Mouse (Mus musculus): ENCODE measurements around the gene Sel1l3. TPM values are rescaled to one million over a fixed set of nuclear protein-coding genes. Genes with fewer than 3 reads are reported as not detected.

Gene Sel1l3
- polyA plus RNA-seq, 1 experiment from 2014 or later: 11.1 TPM

DNA sequence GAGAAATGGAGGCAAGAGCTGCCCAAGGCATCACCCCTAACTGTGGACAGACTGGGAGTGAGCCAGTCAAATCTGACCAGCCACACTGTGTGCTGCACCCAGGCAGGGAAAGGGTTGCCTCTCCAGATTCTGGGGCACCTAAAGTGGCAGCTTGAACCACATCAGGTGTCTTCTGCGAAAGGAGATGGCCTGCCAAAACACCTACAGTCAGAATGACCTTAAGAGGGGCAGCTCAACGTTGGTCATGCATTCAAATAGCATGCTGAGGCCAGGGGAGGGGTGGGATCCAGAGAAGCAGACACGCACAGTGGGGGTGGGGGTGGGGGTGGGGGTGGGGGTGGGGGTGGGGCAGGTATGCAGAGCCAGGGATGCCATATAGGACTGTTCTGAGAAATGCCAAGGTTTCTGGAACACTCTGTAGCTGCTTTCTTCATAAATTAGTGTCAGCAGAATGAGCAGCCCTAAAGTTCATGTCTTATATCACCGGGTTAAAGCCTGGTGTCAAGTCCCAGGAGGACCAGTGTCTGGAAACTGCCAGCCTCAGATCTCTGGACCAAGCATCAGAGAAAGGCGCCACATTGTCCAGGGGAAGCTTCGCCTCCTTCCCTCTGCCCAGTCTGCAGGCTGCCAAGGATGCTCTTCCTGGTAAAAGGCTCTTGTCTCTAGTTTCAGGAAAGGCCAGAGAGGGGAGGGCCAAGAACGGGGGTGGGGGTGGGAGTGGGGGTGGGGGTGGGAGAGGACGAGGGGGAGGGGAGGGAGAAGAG lies 65.4 kb downstream of the Sel1l3 start:
- H3K27ac ChIP-seq (ENCODE audit: low read depth): no peak overlapping the region
- H3K9me3 ChIP-seq (ENCODE audit: control insufficient read depth, low read length): no peaks in the 10 kb centered on the region
- ATAC-seq (replicated peaks; ENCODE audit: low FRiP score, low TSS enrichment, low read depth): no peak; the same call in 1 of the 2 replicates
- no peak overlapping the region for H3K4me2 ChIP-seq (ENCODE audit: low read length)
- H3K4me3 ChIP-seq (ENCODE audit: low read depth, low read length): no peak overlapping the region
- H3K27me3 ChIP-seq (replicated peaks; ENCODE audit: control insufficient read depth, insufficient read depth, low read length): no peaks in the 10 kb centered on the region
- no peak overlapping the region for H3K9ac ChIP-seq (ENCODE audit: low read length)
- no peaks in the 10 kb centered on the region; the same call in 1 of the 2 replicates for H3K4me1 ChIP-seq (replicated peaks; ENCODE audit: control insufficient read depth, insufficient read depth, low read length)
- 37% methylated on average over 8 of the region's 8 CpGs for WGBS
- no peaks in the 10 kb centered on the region for H3K36me3 ChIP-seq (ENCODE audit: control insufficient read depth, insufficient read depth, low read length)
- no peak for DNase-seq (ENCODE audit: low spot score)

DNA sequence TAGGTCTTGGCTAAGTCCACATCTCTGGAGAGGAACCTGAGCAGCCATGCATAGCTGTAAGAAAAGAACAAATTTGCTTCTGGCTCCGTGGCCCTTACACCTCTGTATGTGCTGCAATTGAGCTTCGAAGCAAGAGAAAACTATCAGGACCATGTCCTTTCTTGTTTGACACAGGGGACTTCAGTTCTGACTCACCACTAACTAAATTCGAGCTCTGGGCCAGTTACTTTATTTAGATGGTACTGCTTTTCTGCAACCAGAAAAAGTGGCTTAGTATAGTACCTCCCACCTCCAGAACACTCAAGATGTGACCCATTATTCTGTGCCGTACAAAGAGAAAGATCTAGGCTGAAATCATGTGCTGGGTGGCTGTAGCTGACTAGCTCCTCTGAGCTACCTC lies 66.3 kb downstream of the Sel1l3 start:
- no peak overlapping the region for H3K4me2 ChIP-seq (ENCODE audit: low read length)
- no peak overlapping the region for H3K9ac ChIP-seq (ENCODE audit: low read length)
- WGBS: 87% methylated on average over 4 of the region's 4 CpGs
- H3K4me1 ChIP-seq (replicated peaks; ENCODE audit: control insufficient read depth, insufficient read depth, low read length): no peaks in the 10 kb centered on the region; the same call in 1 of the 2 replicates
- no peak overlapping the region for H3K4me3 ChIP-seq (ENCODE audit: low read depth, low read length)
- H3K27ac ChIP-seq (ENCODE audit: low read depth): no peak overlapping the region
- no peaks in the 10 kb centered on the region for H3K9me3 ChIP-seq (ENCODE audit: control insufficient read depth, low read length)
- no peaks in the 10 kb centered on the region for H3K36me3 ChIP-seq (ENCODE audit: control insufficient read depth, insufficient read depth, low read length)
- H3K27me3 ChIP-seq (replicated peaks; ENCODE audit: control insufficient read depth, insufficient read depth, low read length): no peaks in the 10 kb centered on the region
- no peak for DNase-seq (ENCODE audit: low spot score)
- ATAC-seq (replicated peaks; ENCODE audit: low FRiP score, low TSS enrichment, low read depth): no peak

DNA sequence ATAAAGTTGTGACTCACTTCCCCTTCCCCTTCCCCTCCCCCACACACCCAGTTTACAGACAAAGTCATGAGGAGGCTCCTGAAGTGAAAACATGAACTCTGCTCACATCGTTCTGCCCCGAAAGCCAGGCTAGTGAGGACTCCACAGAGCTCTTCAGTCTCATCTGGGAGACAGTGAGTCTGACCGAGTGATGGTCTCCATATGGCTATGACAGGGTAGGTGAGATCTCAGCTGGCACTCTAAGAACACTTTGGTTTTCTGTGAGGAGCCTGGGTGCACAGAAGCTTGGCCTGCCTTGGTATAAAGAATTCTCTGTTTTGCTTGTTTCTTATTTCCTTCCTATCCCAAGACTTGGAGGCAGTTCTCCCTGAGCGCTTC lies 67.1 kb downstream of the Sel1l3 start:
- no peak for ATAC-seq (replicated peaks; ENCODE audit: low FRiP score, low TSS enrichment, low read depth)
- Histone ChIP-seq H3K27ac (ENCODE audit: low read depth) (no peak overlapping the region), H3K4me1 (replicated peaks; ENCODE audit: control insufficient read depth, insufficient read depth, low read length) (no peaks in the 10 kb centered on the region; the same call in 1 of the 2 replicates), H3K9me3 (ENCODE audit: control insufficient read depth, low read length) (no peaks in the 10 kb centered on the region), H3K4me3 (ENCODE audit: low read depth, low read length) (no peak overlapping the region), H3K9ac (ENCODE audit: low read length) (no peak overlapping the region), H3K36me3 (ENCODE audit: control insufficient read depth, insufficient read depth, low read length) (no peaks in the 10 kb centered on the region), H3K27me3 (replicated peaks; ENCODE audit: control insufficient read depth, insufficient read depth, low read length) (no peaks in the 10 kb centered on the region), H3K4me2 (ENCODE audit: low read length) (no peak overlapping the region)
- DNase-seq (ENCODE audit: low spot score): no peak
- 58% methylated on average over 4 of the region's 4 CpGs for WGBS

DNA sequence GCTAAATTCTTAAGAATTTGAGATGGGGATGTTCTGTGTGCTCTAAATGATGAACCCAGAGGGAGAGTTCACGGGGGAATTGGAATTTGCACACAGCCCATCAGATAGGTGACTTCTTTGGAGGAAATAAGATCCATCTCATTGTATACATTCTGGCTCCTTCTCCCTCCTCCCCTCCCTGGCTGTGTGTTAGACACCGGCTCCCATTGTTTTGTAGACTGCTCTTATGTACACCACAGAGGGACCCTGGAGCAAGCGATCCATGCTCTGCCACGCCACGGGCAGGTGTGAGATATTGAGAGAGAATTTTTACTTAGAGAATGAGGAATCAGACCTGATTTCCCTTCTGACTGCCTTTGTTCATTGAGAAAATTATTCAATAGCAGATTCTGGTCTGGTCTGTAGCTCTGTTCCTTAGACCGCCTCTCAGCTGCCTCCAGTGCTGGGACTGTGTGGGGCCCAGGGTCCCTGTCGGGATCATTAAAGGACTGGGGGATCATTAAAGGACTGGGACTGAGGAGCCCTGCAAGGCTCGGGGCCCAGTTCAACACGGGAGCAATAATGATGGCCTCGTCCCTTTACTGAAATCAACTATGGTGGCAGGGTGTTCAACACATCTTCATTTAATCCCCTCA lies 67.6 kb downstream of the Sel1l3 start:
- no peaks in the 10 kb centered on the region for H3K9me3 ChIP-seq (ENCODE audit: control insufficient read depth, low read length)
- H3K36me3 ChIP-seq (ENCODE audit: control insufficient read depth, insufficient read depth, low read length): no peaks in the 10 kb centered on the region
- DNase-seq (ENCODE audit: low spot score) (no peak), ATAC-seq (replicated peaks; ENCODE audit: low FRiP score, low TSS enrichment, low read depth) (no peak)
- H3K9ac ChIP-seq (ENCODE audit: low read length): no peak overlapping the region
- H3K4me2 ChIP-seq (ENCODE audit: low read length): no peak overlapping the region
- WGBS: 45% methylated on average over 10 of the region's 10 CpGs
- no peaks in the 10 kb centered on the region; the same call in 1 of the 2 replicates for H3K4me1 ChIP-seq (replicated peaks; ENCODE audit: control insufficient read depth, insufficient read depth, low read length)
- H3K27me3 ChIP-seq (replicated peaks; ENCODE audit: control insufficient read depth, insufficient read depth, low read length): no peaks in the 10 kb centered on the region
- no peak overlapping the region for H3K4me3 ChIP-seq (ENCODE audit: low read depth, low read length)
- no peak overlapping the region for H3K27ac ChIP-seq (ENCODE audit: low read depth)

DNA sequence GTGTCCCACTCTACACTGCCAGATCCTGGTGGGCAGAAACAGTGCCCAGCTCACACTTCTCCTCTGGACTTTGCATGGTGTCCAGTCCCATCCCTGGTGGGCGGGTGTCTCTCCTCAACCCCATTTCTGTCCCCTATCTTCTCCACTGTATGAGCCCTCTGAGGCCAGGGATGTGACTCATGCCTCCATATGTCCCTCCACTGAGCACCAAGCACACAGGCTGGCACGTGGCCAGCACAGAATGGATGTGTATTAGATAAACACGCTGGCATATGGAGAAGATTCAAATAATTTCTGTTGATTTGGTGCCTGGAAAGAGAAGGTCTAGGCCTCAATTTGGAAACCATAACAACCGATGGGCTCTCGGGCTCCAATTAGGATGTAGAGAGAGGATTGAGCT lies 71.1 kb downstream of the Sel1l3 start:
- Histone ChIP-seq H3K4me2 (ENCODE audit: low read length) (no peak overlapping the region), H3K27me3 (replicated peaks; ENCODE audit: control insufficient read depth, insufficient read depth, low read length) (no peaks in the 10 kb centered on the region), H3K9ac (ENCODE audit: low read length) (no peak overlapping the region), H3K27ac (ENCODE audit: low read depth) (no peak overlapping the region), H3K4me3 (ENCODE audit: low read depth, low read length) (no peak overlapping the region), H3K4me1 (replicated peaks; ENCODE audit: control insufficient read depth, insufficient read depth, low read length) (no peaks in the 10 kb centered on the region; the same call in 1 of the 2 replicates), H3K9me3 (ENCODE audit: control insufficient read depth, low read length) (no peaks in the 10 kb centered on the region), H3K36me3 (ENCODE audit: control insufficient read depth, insufficient read depth, low read length) (no peaks in the 10 kb centered on the region)
- WGBS: 73% methylated on average over 5 of the region's 5 CpGs
- DNase-seq (ENCODE audit: low spot score) (no peak), ATAC-seq (replicated peaks; ENCODE audit: low FRiP score, low TSS enrichment, low read depth) (no peak)

DNA sequence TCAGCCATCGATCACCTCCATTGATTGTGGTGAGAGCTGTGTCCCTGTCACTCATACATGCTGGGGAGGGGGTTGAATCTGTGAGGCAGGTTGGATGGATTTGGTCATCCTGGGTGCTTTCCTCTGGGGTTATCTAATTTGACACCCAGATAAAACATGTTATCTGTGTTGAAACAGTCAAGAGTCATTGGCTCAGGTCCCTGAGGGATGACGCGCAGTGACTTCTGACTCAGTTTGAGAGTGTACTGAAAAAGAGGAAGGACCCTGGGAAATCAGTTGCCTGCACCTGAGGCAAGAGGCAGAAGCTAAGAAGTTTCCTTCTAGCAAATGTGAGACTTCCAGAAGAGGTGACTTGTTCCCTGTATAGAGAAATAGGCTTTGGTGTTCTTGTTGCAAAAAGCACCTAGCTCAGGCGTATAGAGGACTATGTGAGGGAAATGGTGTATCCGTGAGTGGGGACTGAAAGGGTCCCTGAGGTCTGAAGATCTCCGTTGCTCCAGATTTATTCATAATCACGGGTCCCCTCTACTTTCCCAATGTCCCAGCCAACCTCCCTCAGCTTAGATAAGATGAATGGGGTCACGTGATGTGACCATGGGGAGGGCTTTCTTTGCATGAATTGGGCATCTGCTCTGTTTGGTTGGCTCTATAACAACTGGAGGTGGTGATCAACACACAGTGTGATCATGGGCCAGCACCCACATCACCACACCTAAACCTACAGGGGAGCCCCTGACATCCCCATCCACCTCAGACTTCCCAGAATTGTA lies 73.4 kb downstream of the Sel1l3 start:
- Histone ChIP-seq H3K4me1 (replicated peaks; ENCODE audit: control insufficient read depth, insufficient read depth, low read length) (no peaks in the 10 kb centered on the region), H3K4me2 (ENCODE audit: low read length) (no peak overlapping the region), H3K27ac (ENCODE audit: low read depth) (no peak overlapping the region), H3K4me3 (ENCODE audit: low read depth, low read length) (no peak overlapping the region), H3K36me3 (ENCODE audit: control insufficient read depth, insufficient read depth, low read length) (no peaks in the 10 kb centered on the region), H3K27me3 (replicated peaks; ENCODE audit: control insufficient read depth, insufficient read depth, low read length) (no peaks in the 10 kb centered on the region), H3K9ac (ENCODE audit: low read length) (no peak overlapping the region), H3K9me3 (ENCODE audit: control insufficient read depth, low read length) (no peaks in the 10 kb centered on the region)
- ATAC-seq (replicated peaks; ENCODE audit: low FRiP score, low TSS enrichment, low read depth): no peak
- 91% methylated on average over 8 of the region's 8 CpGs for WGBS
- DNase-seq (ENCODE audit: low spot score): no peak

DNA sequence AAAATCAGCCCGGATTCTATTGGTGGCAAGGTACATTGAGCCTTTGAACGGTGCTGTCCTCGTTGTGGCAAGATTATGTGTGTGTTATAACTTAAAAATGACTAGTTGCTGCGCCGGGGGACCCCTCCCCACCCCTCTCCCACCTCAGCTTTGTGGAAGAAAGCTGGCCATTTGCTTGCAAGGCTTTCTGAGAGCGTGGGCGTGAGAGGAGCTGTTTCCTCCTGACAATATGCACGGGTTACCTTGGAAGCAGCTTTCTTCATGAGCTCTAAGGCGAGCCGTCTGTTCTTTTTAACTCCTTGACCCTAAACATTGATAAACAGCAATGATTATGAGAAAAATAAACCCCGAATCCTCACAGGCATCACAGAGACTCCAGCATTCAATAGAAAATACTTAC lies 74.2 kb downstream of the Sel1l3 start:
- H3K9ac ChIP-seq (ENCODE audit: low read length): no peak overlapping the region
- ATAC-seq (replicated peaks; ENCODE audit: low FRiP score, low TSS enrichment, low read depth): no peak
- WGBS: 39% methylated on average over 11 of the region's 11 CpGs
- H3K4me1 ChIP-seq (replicated peaks; ENCODE audit: control insufficient read depth, insufficient read depth, low read length): no peaks in the 10 kb centered on the region
- H3K27ac ChIP-seq (ENCODE audit: low read depth): no peak overlapping the region
- no peaks in the 10 kb centered on the region for H3K36me3 ChIP-seq (ENCODE audit: control insufficient read depth, insufficient read depth, low read length)
- H3K4me3 ChIP-seq (ENCODE audit: low read depth, low read length): no peak overlapping the region
- no peaks in the 10 kb centered on the region for H3K9me3 ChIP-seq (ENCODE audit: control insufficient read depth, low read length)
- no peak for DNase-seq (ENCODE audit: low spot score)
- no peak overlapping the region for H3K4me2 ChIP-seq (ENCODE audit: low read length)
- H3K27me3 ChIP-seq (replicated peaks; ENCODE audit: control insufficient read depth, insufficient read depth, low read length): no peaks in the 10 kb centered on the region

DNA sequence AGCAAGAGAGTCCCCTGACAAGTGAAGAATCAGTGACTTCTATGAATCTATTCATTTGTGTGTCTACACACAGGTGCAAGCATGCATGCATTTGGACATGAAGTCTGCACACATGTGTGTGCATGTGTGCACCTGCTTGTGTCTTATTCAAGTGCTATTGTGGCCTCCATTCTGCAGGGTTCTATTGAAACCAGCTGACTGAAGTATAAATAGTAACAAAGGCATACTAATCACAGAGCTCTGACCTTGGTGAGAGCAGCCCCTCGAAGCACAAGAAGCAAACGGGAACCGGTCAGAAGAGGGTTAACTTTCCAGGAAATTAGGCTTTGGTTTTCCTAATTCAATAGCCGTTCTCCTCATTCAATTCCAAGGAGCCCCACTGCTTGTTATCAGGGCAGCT lies 74.6 kb downstream of the Sel1l3 start:
- no peaks in the 10 kb centered on the region for H3K9me3 ChIP-seq (ENCODE audit: control insufficient read depth, low read length)
- WGBS: 58% methylated on average over 4 of the region's 4 CpGs
- no peaks in the 10 kb centered on the region for H3K4me1 ChIP-seq (replicated peaks; ENCODE audit: control insufficient read depth, insufficient read depth, low read length)
- no peak overlapping the region for H3K9ac ChIP-seq (ENCODE audit: low read length)
- H3K27ac ChIP-seq (ENCODE audit: low read depth): no peak overlapping the region
- DNase-seq (ENCODE audit: low spot score) (no peak), ATAC-seq (replicated peaks; ENCODE audit: low FRiP score, low TSS enrichment, low read depth) (no peak)
- no peaks in the 10 kb centered on the region for H3K27me3 ChIP-seq (replicated peaks; ENCODE audit: control insufficient read depth, insufficient read depth, low read length)
- no peak overlapping the region for H3K4me3 ChIP-seq (ENCODE audit: low read depth, low read length)
- no peaks in the 10 kb centered on the region for H3K36me3 ChIP-seq (ENCODE audit: control insufficient read depth, insufficient read depth, low read length)
- H3K4me2 ChIP-seq (ENCODE audit: low read length): no peak overlapping the region
